Mouse (Mus musculus) adrenal gland, postnatal 25 days (tissue): Measurements from ENCODE around the gene Phactr4. TPM values are rescaled to one million over a fixed set of nuclear protein-coding genes. Genes with fewer than 3 reads are reported as not detected.

Source experiments
- DNase-seq: peaks from one replicate; pipeline ENCODE4 v3.0.0; 2021; ENCODE audit warnings: mixed read lengths
- microRNA-seq, 2 experiments: library from miRNA; unstranded; fragments of <30 nt; microRNA quantifications; one replicate each; pipeline ENCODE4 v1.2.0; 2021
- total RNA-seq: library from RNA; stranded (reverse); gene quantifications from 2 replicates; pipeline ENCODE4 v1.2.3, GENCODE M21; 2021

The Phactr4 gene
- total RNA-seq, 1 experiment from 2014 or later = 60.0 TPM

GRCm38 (mm10) chr4:132332880-132333279 is 89.4 kb downstream of the Phactr4 start:
- DNase-seq = no peak

- no peak for DNase-seq
Measured at GRCm38 (mm10) chr4:132331960-132332359, 90.3 kb downstream of the Phactr4 start.

- DNase-seq = no peak
Measured at GRCm38 (mm10) chr4:132329835-132330354, 92.4 kb downstream of the Phactr4 start.

- peak; percentile 93 for DNase-seq
Measured at GRCm38 (mm10) chr4:132329115-132329834, 93.0 kb downstream of the Phactr4 start, which contains the start of gene Trnau1ap. TSS of gene Trnau1ap (minus strand) at chr4:132329538.

GRCm38 (mm10) chr4:132328391-132328982 is 93.8 kb downstream of the Phactr4 start:
- DNase-seq = no peak

- DNase-seq = no peak
Measured at GRCm38 (mm10) chr4:132326481-132326880, 95.8 kb downstream of the Phactr4 start.

GRCm38 (mm10) chr4:132315711-132316110 is 106.6 kb downstream of the Phactr4 start:
- DNase-seq = no peak

- DNase-seq = no peak
Measured at GRCm38 (mm10) chr4:132312627-132313026, 109.7 kb downstream of the Phactr4 start.

- DNase-seq = no peak
Measured at GRCm38 (mm10) chr4:132311801-132312200, 110.5 kb downstream of the Phactr4 start.

GRCm38 (mm10) chr4:132311209-132311608 is 111.1 kb downstream of the Phactr4 start:
- DNase-seq = no peak

- DNase-seq = no peak
Measured at GRCm38 (mm10) chr4:132309849-132310472, 112.3 kb downstream of the Phactr4 start.

- no peak for DNase-seq
Measured at GRCm38 (mm10) chr4:132309140-132309848, 113.0 kb downstream of the Phactr4 start.

GRCm38 (mm10) chr4:132308437-132309139 is 113.7 kb downstream of the Phactr4 start:
- DNase-seq = peak; percentile 81

GRCm38 (mm10) chr4:132306004-132306403 is 116.3 kb downstream of the Phactr4 start:
- DNase-seq = no peak

Small RNA genes within 50 kb of the gene (microRNA-seq; reads per million reads assigned to microRNA genes)
- 0 reads per million in 2 experiments for gene Gm25707

Other genes with a start within 250 kb of the Phactr4 start
- gene Ythdf2, start 210.2 kb downstream of the Phactr4 start, total RNA-seq = 50.8 and 51.0 TPM in 2 replicates
- 20.3 and 21.8 TPM in 2 replicates for gene Gmeb1, start 160.9 kb downstream of the Phactr4 start, total RNA-seq
- 29.1 and 30.4 TPM in 2 replicates for gene Taf12, start 148.1 kb downstream of the Phactr4 start, total RNA-seq
- 1.8 TPM in 1 of 2 replicates, not detected in the other for gene Rab42, start 119.1 kb downstream of the Phactr4 start, total RNA-seq
- gene Trnau1ap, start 93.0 kb downstream of the Phactr4 start, total RNA-seq = 35.6 and 37.0 TPM in 2 replicates
- gene Rcc1, start 68.9 kb downstream of the Phactr4 start, total RNA-seq = 17.8 and 22.0 TPM in 2 replicates
- 9.4 and 10.7 TPM in 2 replicates for gene Med18, start 41.4 kb upstream of the Phactr4 start, total RNA-seq
- 20.6 and 24.1 TPM in 2 replicates for gene Sesn2, start 88.0 kb upstream of the Phactr4 start, total RNA-seq
- 426 and 437 TPM in 2 replicates for gene Atpif1, start 111.2 kb upstream of the Phactr4 start, total RNA-seq
- gene Dnajc8, start 113.1 kb upstream of the Phactr4 start, total RNA-seq = 114 and 119 TPM in 2 replicates
- 0.76 and 0.97 TPM in 2 replicates for gene Ptafr, start 141.6 kb upstream of the Phactr4 start, total RNA-seq
- 22.4 and 28.8 TPM in 2 replicates for gene Eya3, start 216.5 kb upstream of the Phactr4 start, total RNA-seq